Mouse (Mus musculus) bone marrow, adult 2 months (tissue): ENCODE data around the gene Gnai3.

Experiments used
- CTCF ChIP-seq: fragments of 200-500 bp; IDR thresholded peaks from 2 replicates; pipeline ENCODE4 v1.5.1; 2011; ENCODE audit warnings: low read length, control low read depth; ENCODE audit not compliant: control insufficient read depth, insufficient read depth
- POLR2A ChIP-seq: fragments of 200-500 bp; IDR thresholded peaks from 2 replicates; pipeline ENCODE4 v1.6.1; 2011; ENCODE audit warnings: low read depth, mild to moderate bottlenecking, control low read depth, low read length, borderline replicate concordance; ENCODE audit not compliant: control insufficient read depth

GRCm38 (mm10) chr3:108076836-108077235 is 69.1 kb downstream of the Gnai3 start:
- no peak for TF ChIP-seq POLR2A
- no peak for TF ChIP-seq CTCF
